Mouse (Mus musculus) CD4-positive, CD25-positive, alpha-beta regulatory T cell (primary cell): ENCODE results near the gene Gm2832. TPM values are rescaled to one million over a fixed set of nuclear protein-coding genes. Genes with fewer than 3 reads are reported as not detected.

Experiments
- polyA plus RNA-seq: library from polyadenylated mRNA; unstranded; fragments of 100-300 nt; shearing (Covaris generic); gene quantifications from one replicate; pipeline ENCODE4 v1.2.1, GENCODE M21; 2017

The Gm2832 gene
- not detected for polyA plus RNA-seq

GRCm38 (mm10) chr14:41278505-41278904 is at the start of gene Gm2832:
Gene Gm2832, plus strand, starts transcription at chr14:41278805.

Other genes starting within 250 kb of the Gm2832 start
- not detected for gene Dydc2, start 209.6 kb upstream of the Gm2832 start, polyA plus RNA-seq
- not detected for gene Dydc1, start 205.9 kb upstream of the Gm2832 start, polyA plus RNA-seq
- gene Mat1a, start 173.8 kb upstream of the Gm2832 start, polyA plus RNA-seq: not detected
- gene Sftpa1, start 147.0 kb upstream of the Gm2832 start, polyA plus RNA-seq: not detected
- gene Mbl1, start 127.3 kb upstream of the Gm2832 start, polyA plus RNA-seq: not detected
- not detected for gene Sftpd, start 93.7 kb upstream of the Gm2832 start, polyA plus RNA-seq
- gene Gm5798, start 69.8 kb downstream of the Gm2832 start, polyA plus RNA-seq: not detected
- not detected for gene Gm7945, start 107.6 kb downstream of the Gm2832 start, polyA plus RNA-seq
- gene Gm6482, start 129.5 kb downstream of the Gm2832 start, polyA plus RNA-seq: not detected
- not detected for gene Gm7954, start 174.7 kb downstream of the Gm2832 start, polyA plus RNA-seq
- not detected for gene Gm3486, start 210.7 kb downstream of the Gm2832 start, polyA plus RNA-seq